Mouse (Mus musculus): ENCODE results near the gene Ryk.

GRCm38 (mm10) chr9:102899916-102900315, 65.2 kb downstream of the Ryk start:
- TF ChIP-seq CTCF (IDR thresholded peaks at IDR 0.05) (no peak), EP300 (IDR thresholded peaks at IDR 0.05; ENCODE audit: insufficient read depth, low read depth, low read length) (no peak)
